Mouse (Mus musculus) stomach, postnatal 0 days (tissue): ENCODE measurements at regions not wholly inside any gene's neighbourhood (a gene's known extent, or its start where the extent isn't known, plus 50 kb on each side); places are given as distances from the start of the nearest gene placed in this dataset.

Source experiments
- ATAC-seq: fragments of 200-750 bp; cut with Nextera tagmentation; 2 replicates; pipeline ENCODE4 v1.8.0; 2017; ENCODE audit not compliant: low FRiP score, low TSS enrichment
- DNase-seq: peaks from one replicate; pipeline ENCODE4 v3.0.0-alpha.2; 2016; ENCODE audit warnings: low spot score
- H3K27ac ChIP-seq: fragments of 300-500 bp; sonication (generic); replicated peaks from 2 replicates; pipeline ENCODE4 v1.5.1; 2014; ENCODE audit warnings: mild to moderate bottlenecking, control low read depth
- H3K27me3 ChIP-seq: fragments of 300-500 bp; sonication (generic); 2 replicates; pipeline ENCODE4 v1.6.1; 2014; ENCODE audit warnings: low read length; ENCODE audit not compliant: control insufficient read depth, insufficient read depth
- H3K36me3 ChIP-seq: fragments of 300-500 bp; sonication (generic); 2 replicates; pipeline ENCODE4 v1.6.1; 2014; ENCODE audit warnings: low read length, mixed read lengths; ENCODE audit not compliant: control insufficient read depth, insufficient read depth
- H3K4me1 ChIP-seq: fragments of 300-500 bp; sonication (generic); replicated peaks from 2 replicates; pipeline ENCODE4 v1.6.1; 2014; ENCODE audit warnings: antibody characterized with exemption; ENCODE audit not compliant: control insufficient read depth, insufficient read depth
- H3K4me2 ChIP-seq: fragments of 300-500 bp; sonication (generic); replicated peaks from 2 replicates; pipeline ENCODE4 v1.6.1; 2014; ENCODE audit warnings: low read depth, mild to moderate bottlenecking, control low read depth, moderate library complexity
- H3K4me3 ChIP-seq: fragments of 300-500 bp; sonication (generic); 2 replicates; pipeline ENCODE4 v1.5.1; 2014; ENCODE audit warnings: low read depth, low read length, control low read depth
- H3K9ac ChIP-seq: fragments of 300-500 bp; sonication (generic); 2 replicates; pipeline ENCODE4 v1.6.1; 2014; ENCODE audit warnings: mild to moderate bottlenecking, low read length, control low read depth, mixed read lengths
- H3K9me3 ChIP-seq: fragments of 300-500 bp; sonication (generic); 2 replicates; pipeline ENCODE4 v1.6.1; 2016; ENCODE audit warnings: low read length; ENCODE audit not compliant: control insufficient read depth
- CTCF ChIP-seq: IDR thresholded peaks from 2 replicates; pipeline ENCODE4 v1.5.1; 2016; ENCODE audit warnings: antibody characterized with exemption, low read depth, mild to moderate bottlenecking, moderate library complexity
- EP300 ChIP-seq: optimal IDR thresholded peaks from 2 replicates; pipeline ENCODE3; 2016; ENCODE audit warnings: antibody characterized with exemption
- WGBS: fragments of 180-500 bp; shearing (Covaris S2); extraction: QIAGEN DNeasy Blood & Tissue Kit; methylation state at CpG from one replicate; pipeline ENCODE4 v1.1.7; 2014; 5-methylcytosine and 5-hydroxymethylcytosine counted together

- DNase-seq (no peak), ATAC-seq (no peak)
- no peak for TF ChIP-seq CTCF
- WGBS: 45% methylated on average over 10 of the region's 10 CpGs
- no peak overlapping the region for H3K4me3 ChIP-seq
- H3K9me3 ChIP-seq: no peaks in the 10 kb centered on the region
- H3K4me1 ChIP-seq: peaks cover 3% of the 10 kb centered on the region; the same call in 1 of the 2 replicates
- H3K9ac ChIP-seq: no peak overlapping the region
- no peak overlapping the region for H3K4me2 ChIP-seq
- H3K27ac ChIP-seq: peak overlapping the region; percentile 56; the same call in 1 of the 2 replicates
- no peaks in the 10 kb centered on the region for H3K27me3 ChIP-seq
- H3K36me3 ChIP-seq: no peaks in the 10 kb centered on the region
These were observed 320.9 kb upstream of the Mpdz start for GRCm38 (mm10) chr4:81763311-81764025.

GRCm38 (mm10) chr4:81762592-81763229 is 320.1 kb upstream of the Mpdz start:
- H3K27ac ChIP-seq: no peak overlapping the region
- TF ChIP-seq CTCF (no peak), EP300 (no peak)
- no peak overlapping the region for H3K4me2 ChIP-seq
- DNase-seq (no peak), ATAC-seq (no peak)
- H3K4me1 ChIP-seq: peaks cover 3% of the 10 kb centered on the region; the same call in 1 of the 2 replicates
- 46% methylated on average over 11 of the region's 11 CpGs for WGBS
- H3K9ac ChIP-seq: no peak overlapping the region
- no peaks in the 10 kb centered on the region for H3K36me3 ChIP-seq
- no peaks in the 10 kb centered on the region for H3K27me3 ChIP-seq
- no peak overlapping the region for H3K4me3 ChIP-seq
- no peaks in the 10 kb centered on the region for H3K9me3 ChIP-seq

GRCm38 (mm10) chr4:81757905-81758304 is 315.3 kb upstream of the Mpdz start:
- 36% methylated on average over 1 of the region's 1 CpGs for WGBS
- no peak overlapping the region for H3K4me3 ChIP-seq
- DNase-seq (no peak), ATAC-seq (no peak)
- no peaks in the 10 kb centered on the region for H3K27me3 ChIP-seq
- no peaks in the 10 kb centered on the region for H3K4me1 ChIP-seq
- H3K9ac ChIP-seq: no peak overlapping the region
- TF ChIP-seq EP300: no peak
- TF ChIP-seq CTCF: no peak
- H3K27ac ChIP-seq: no peak overlapping the region
- H3K36me3 ChIP-seq: no peaks in the 10 kb centered on the region
- no peaks in the 10 kb centered on the region for H3K9me3 ChIP-seq
- no peak overlapping the region for H3K4me2 ChIP-seq

GRCm38 (mm10) chr4:81744629-81745509 is 302.3 kb upstream of the Mpdz start:
- ATAC-seq: no peak; the same call in 1 of the 2 replicates
- peak overlapping the region; percentile 15; the same call in 1 of the 2 replicates for H3K4me2 ChIP-seq
- no peaks in the 10 kb centered on the region for H3K36me3 ChIP-seq
- 19% methylated on average over 18 of the region's 18 CpGs for WGBS
- H3K9ac ChIP-seq: no peak overlapping the region
- 0 out of 2 replicates have a peak overlapping the region, but pooled peaks have one; percentile 36 for H3K27ac ChIP-seq
- H3K4me3 ChIP-seq: no peak overlapping the region
- H3K27me3 ChIP-seq: no peaks in the 10 kb centered on the region
- DNase-seq: no peak
- H3K4me1 ChIP-seq: 0 out of 2 replicates have a peak, but pooled peaks cover 2% of the 10 kb centered on the region
- no peaks in the 10 kb centered on the region for H3K9me3 ChIP-seq
- TF ChIP-seq CTCF (no peak), EP300 (no peak)

GRCm38 (mm10) chr4:81743978-81744628 is 301.5 kb upstream of the Mpdz start:
- 52% methylated on average over 8 of the region's 8 CpGs for WGBS
- H3K9ac ChIP-seq: no peak overlapping the region
- no peak for ATAC-seq
- 0 out of 2 replicates have a peak overlapping the region, but pooled peaks have one; percentile 36 for H3K27ac ChIP-seq
- DNase-seq: no peak
- H3K36me3 ChIP-seq: no peaks in the 10 kb centered on the region
- no peak for TF ChIP-seq CTCF
- TF ChIP-seq EP300: no peak
- no peaks in the 10 kb centered on the region for H3K27me3 ChIP-seq
- no peak overlapping the region for H3K4me2 ChIP-seq
- H3K4me3 ChIP-seq: no peak overlapping the region
- H3K4me1 ChIP-seq: 0 out of 2 replicates have a peak, but pooled peaks cover 2% of the 10 kb centered on the region
- no peaks in the 10 kb centered on the region for H3K9me3 ChIP-seq
